Mouse (Mus musculus) G1E (cell line): ENCODE results near the gene Cyp1a2.

Source experiments
- CTCF ChIP-seq: IDR thresholded peaks from 2 replicates; pipeline ENCODE4 v1.5.1; 2012; ENCODE audit warnings: low read depth, low read length, inconsistent platforms, mixed read lengths
- GATA1 ChIP-seq: IDR thresholded peaks from 2 replicates; pipeline ENCODE4 v1.6.1; 2012; ENCODE audit warnings: borderline replicate concordance, low read length, inconsistent platforms, mixed read lengths

DNA sequence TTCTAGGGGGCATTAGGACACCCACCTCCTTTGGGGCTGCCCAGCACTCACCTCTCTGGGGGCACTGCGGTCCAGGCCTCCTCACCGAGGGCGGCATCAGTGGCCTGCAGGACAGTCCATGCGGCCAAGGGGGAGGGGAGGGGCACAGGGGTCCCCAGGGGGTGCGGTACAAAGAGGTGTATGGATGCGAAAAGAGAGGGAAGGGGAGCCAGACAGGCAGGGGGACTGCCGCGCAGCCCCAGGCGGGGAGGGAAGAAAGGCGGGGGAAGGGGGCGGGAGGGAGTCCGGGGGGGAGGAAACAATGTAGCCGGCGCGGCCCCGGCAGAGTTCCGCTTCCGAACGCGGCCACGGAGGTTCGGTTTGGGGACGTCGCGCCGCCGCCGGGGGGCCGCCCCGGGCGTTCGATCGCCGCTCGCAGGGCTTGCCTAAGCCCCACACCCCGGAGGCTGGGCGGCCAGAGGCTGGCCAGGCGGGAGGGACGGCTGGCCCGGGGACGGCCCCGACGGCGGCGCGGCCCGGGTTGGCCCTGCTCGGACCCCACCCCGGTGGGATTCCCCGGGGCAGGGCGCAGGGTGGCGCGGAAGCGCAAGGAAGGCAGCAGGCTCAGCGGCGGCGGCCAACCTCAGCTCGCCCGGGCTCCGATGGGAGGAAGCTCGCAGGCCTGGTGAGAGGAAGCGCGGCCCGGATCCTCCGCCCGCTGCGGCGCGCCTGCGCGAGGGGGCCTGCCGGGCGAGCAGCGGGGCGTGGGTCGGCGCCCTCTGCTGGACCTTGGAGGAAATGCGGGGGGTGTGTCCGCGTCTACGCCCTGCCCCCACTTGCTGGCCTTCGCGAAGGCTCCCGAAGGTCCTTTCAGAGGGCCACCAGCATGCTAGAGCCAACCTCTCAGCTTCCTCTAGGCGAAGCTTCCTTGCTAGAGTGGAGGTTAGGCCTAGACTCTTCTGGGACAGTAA is 38.3 kb downstream of the Cyp1a2 start:
- TF ChIP-seq CTCF (peak; percentile 93), GATA1 (no peak)
